Mouse (Mus musculus): Measurements from ENCODE around the gene Otub1. TPM values are rescaled to one million over a fixed set of nuclear protein-coding genes. Genes with fewer than 3 reads are reported as not detected.

The Otub1 gene
- total RNA-seq (2021) = 10 to 100 TPM; 74.7 to 82.3 TPM

DNA sequence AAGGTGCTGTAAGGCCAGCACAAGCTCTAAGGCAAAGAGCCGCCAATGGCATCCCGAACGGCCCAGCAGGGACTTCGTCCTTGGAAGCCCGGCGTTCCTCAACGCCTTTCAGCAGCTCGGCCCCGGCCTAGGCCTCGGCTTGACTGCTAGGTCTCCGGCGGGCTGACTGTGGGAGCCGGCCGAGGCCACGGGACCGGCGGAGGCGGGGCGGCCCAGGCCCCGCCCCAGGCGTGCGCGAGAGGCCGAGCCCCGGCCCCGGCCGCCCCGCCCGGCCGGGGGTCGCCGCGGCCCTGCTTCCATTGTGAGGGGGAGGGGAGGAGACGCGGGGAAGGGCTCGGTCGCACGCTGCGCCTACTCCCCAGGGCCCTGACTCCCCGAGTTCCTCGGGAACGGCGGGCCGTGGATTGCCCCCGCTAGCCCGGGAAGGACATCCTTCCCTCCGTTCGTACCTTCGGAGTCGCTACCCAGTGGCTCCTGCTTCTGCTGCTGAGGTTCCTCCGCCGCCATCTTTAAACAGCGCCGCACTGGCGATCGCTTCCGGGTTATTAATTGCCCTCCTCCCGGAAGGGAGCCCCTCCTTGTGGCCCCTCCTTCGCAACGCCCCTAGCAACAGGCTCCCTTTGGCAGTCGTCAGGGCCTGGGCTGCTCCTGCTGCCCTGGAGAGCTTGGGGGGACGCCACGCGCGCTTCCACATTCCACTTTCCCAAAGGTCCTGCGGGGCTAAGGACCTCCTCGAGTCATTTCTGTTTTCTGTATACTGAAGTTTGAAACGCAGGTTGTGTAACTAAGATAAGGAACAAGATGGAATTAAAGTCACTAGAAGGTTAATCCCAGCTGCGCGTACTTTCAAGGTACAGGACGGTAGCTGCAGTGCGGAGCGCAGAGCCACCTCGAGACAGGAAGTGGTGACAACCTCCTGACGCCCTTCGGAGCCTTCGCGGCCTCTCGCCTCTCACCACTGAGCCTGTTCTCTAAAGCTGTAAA, at the start of gene Otub1:
Gene Otub1, minus strand, starts transcription at position 564 of the 984 bp plus-strand sequence.
- DNase-seq (ENCODE audit: low spot score) = peak; percentile 90
- intact Hi-C loops (cut with DNase I) = no loop called here

- no peak for DNase-seq (ENCODE audit: low spot score)
- intact Hi-C loops (cut with DNase I) = no loop called here
Observed at GRCm38 (mm10) chr19:7246021-7246420, 39.9 kb upstream of the Otub1 start.

DNA sequence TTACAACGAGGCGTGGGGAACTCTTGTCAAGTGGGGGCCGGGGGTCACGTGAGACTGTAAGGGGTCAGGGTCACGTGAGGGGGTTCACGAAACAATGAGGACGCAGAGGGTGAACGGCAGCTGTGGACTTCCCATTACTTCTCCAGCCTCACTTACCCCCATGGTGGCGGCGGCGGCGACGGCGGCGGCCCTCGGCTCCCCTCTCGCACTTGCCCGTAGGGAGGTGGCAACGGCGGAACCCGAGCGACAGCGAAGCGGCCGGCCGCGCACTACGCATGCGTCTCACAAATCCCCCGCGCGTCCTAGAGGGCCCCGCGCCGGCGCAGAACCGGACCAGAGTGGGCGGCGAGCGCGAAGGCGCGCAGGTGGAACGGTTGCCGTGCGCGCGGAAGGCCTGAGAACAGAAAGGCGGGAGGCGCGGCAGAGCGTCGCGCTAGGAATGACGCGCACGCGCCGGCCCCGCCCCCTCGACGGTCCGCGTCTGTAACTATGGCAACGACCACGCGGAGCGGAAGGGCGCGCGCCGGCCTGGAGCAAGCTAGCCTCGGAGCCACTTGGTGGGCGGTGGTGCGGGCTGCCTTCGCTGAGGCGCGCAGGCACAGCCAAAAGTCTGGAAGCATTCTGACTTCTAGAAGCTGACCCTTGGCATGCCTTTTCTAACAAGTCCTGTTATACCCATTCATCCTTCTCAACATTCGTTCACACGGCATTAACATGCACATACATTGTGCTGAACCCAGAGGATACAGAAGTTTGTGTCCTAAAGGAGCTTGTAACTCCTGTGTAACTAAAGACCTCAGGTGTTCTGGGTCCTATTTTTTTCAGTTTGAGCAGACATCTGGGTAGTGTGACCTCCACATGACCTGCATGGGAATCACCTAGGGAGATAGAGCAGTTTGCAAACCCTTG, 34.9 kb upstream of the Otub1 start, which contains the start of gene Naa40:
Gene Naa40, minus strand, starts transcription at position 402 of the 909 bp plus-strand sequence.
- DNase-seq (ENCODE audit: low spot score) = peak; percentile 79
- intact Hi-C loops (cut with DNase I) = no loop called here

- DNase-seq (ENCODE audit: low spot score) = no peak
- intact Hi-C loops (cut with DNase I) = no loop called here
Observed at GRCm38 (mm10) chr19:7240291-7240690, 34.2 kb upstream of the Otub1 start.

DNA sequence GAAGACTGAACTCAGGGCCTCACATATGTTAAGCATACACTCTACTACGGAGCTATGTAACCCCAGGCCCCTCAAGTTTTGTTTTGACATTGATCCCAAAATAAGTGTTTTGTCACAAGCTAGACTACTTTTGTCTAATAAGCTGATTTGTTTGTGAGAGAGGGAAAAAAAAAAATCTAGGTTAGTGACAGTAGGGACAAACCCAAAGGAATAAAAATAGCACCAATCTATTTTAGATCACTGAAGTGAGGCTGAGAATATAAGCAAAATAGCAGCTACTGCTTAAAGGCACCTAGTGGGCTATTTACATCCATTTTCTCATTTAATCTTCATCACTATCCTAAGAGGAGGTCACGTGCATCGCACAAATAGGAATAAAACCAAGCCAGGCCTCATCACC, 33.5 kb upstream of the Otub1 start:
- intact Hi-C loops (cut with DNase I) = loop anchor here (5.0 to 10.0 kb wide), 2 partner anchors 105 to 183 kb away; partner anchors contain the start of gene Mark2
- no peak for DNase-seq (ENCODE audit: low spot score)

GRCm38 (mm10) chr19:7236742-7237141, 30.6 kb upstream of the Otub1 start:
- intact Hi-C loops (cut with DNase I) = loop anchor here (5.0 to 10.0 kb wide), 2 partner anchors 108 to 186 kb away; partner anchors contain the start of gene Mark2
- no peak for DNase-seq (ENCODE audit: low spot score)

DNA sequence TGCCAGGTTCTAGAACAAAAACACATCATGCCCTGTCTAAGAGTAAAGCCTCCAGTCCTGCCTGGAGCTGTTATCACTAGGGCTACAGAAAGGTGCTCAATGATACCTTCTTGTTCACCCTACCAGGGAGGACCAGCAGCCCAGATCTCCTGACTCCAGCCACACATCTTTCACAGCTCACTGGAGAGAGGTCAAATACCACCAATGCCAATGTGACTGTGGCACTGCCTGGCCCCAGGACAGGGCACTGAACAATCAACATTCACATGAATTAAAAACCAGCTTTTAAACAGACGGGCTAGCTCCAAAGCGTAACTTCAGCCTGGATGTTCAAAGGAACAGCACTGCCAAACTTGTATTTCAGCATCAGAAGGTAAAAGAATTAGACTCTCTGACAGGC, 29.9 kb upstream of the Otub1 start:
- intact Hi-C loops (cut with DNase I) = loop anchor here (5.0 to 10.0 kb wide), 2 partner anchors 109 to 186 kb away; partner anchors contain the start of gene Mark2
- no peak for DNase-seq (ENCODE audit: low spot score)

DNA sequence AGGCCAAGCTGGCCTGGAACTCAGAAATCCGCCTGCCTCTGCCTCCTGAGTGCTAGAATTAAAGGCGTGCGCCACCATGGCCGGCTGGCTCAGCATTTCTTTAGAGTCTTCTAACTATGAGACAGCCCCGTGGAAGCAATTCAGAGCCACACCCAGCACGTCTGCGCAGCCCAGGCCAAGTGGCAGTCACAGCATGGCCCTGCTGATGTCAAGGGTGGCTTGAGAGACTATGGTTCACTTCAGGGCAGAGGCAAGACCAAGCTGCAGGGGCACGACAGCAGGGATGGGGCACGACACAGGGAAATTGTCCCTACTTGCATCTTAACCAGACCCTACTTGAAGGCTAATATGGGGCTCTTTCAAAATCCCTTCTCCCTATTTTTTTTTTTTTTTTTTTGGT, 29.3 kb upstream of the Otub1 start:
- no peak for DNase-seq (ENCODE audit: low spot score)
- intact Hi-C loops (cut with DNase I) = loop anchor here (2.0 to 10.0 kb wide), 3 partner anchors 109 to 197 kb away; partner anchors contain the start of gene Mark2

DNA sequence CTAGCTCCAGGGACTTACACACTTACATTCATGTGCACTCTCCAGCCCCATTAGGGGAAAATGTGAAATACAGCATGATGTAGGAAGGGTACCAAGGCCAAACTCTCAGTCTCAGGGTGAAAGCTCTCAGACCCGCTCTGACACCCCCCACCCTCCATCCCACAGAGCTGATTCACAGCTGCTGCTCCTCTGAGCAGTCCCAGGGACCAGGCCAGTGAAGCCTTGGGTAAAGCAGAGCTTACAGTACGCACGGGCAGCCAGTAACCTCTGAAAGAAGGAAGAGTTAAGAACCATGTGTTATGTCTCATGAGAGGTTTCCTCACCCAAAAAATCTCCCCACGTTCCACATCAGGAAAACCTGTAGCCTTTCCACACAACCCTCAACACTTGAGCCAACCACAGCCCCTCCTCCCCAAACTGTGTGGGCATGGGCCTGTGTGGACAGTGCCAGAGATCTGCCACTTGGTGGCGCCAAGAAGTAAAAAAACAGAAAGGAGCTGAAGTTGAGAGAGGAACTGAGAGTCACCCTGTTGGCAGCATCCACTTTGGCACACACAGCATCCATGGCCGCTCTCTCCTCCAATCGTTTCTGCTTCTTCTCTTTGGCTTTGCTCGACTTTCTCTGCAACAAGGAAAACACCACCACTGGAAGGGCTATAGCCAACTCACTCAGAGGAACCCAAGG, 28.6 kb upstream of the Otub1 start:
- intact Hi-C loops (cut with DNase I) = loop anchor here (2.0 to 10.0 kb wide), 3 partner anchors 110 to 198 kb away; partner anchors contain the start of gene Mark2
- DNase-seq (ENCODE audit: low spot score) = peak; percentile 71

GRCm38 (mm10) chr19:7226511-7226914, 20.4 kb upstream of the Otub1 start:
- intact Hi-C loops (cut with DNase I) = no loop called here
- no peak for DNase-seq (ENCODE audit: low spot score)

GRCm38 (mm10) chr19:7225096-7225690, 19.1 kb upstream of the Otub1 start:
- intact Hi-C loops (cut with DNase I) = no loop called here
- no peak for DNase-seq (ENCODE audit: low spot score)

DNA sequence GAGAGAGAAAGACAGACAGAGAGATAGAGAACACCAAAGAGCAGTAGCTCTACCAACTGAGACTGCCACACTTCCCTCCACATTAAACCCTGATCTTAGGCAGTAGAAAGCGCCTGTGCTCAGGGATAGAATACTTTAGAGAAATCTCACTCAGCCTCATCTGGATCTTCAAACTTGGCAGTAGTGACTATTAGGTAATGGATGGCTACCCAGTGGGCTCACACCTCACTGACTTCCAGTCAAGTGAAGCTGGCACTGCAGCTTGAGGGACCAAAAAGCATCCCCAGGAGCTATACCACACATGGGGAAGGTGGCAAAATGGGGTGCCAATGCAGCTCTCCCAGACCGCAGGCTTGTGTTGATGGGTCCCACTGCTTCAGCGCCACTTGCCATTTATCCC, 18.1 kb upstream of the Otub1 start:
- DNase-seq (ENCODE audit: low spot score) = no peak
- intact Hi-C loops (cut with DNase I) = no loop called here

GRCm38 (mm10) chr19:7223488-7223887, 17.4 kb upstream of the Otub1 start:
- intact Hi-C loops (cut with DNase I) = no loop called here
- DNase-seq (ENCODE audit: low spot score) = no peak

DNA sequence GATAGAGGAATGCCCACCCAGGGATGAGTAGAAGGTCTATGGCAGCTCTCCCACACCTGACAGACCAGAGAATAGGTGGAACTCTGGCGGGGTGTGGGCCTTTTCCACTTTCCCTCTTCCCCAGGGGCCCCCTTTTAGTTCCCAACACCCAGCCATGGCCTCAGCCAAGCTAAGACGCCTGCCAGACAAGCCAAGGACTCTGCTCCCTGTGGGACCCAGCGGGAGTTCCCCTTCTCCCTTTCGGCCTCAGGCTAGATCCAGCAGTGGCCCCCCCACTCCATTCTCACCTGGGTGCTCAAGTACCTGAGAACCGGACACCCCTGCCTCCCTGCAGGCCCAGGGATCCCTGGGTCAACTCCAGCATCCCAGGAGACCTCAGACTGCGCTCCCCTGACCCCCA, 16.1 kb upstream of the Otub1 start:
- intact Hi-C loops (cut with DNase I) = no loop called here
- DNase-seq (ENCODE audit: low spot score) = no peak

GRCm38 (mm10) chr19:7218753-7219152, 12.6 kb upstream of the Otub1 start:
- intact Hi-C loops (cut with DNase I) = no loop called here
- DNase-seq (ENCODE audit: low spot score) = no peak

DNA sequence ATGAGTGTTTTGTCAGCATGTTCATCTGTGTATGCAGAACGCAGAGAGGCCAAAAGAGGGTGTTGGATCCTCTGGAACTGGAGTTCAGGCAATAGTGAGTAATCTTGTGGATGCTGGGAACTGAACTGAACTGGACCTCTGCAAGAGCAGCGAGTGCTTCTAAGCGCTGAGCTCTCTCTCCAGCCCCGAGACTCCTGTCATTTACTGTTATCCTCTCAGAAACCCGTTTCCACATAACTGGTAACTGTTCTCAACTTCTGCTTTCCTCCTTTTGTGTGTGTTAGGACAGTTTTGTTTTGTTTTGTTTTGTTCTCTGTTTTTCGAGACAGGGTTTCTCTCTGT, 11.8 kb upstream of the Otub1 start:
- intact Hi-C loops (cut with DNase I) = no loop called here
- DNase-seq (ENCODE audit: low spot score) = no peak

DNA sequence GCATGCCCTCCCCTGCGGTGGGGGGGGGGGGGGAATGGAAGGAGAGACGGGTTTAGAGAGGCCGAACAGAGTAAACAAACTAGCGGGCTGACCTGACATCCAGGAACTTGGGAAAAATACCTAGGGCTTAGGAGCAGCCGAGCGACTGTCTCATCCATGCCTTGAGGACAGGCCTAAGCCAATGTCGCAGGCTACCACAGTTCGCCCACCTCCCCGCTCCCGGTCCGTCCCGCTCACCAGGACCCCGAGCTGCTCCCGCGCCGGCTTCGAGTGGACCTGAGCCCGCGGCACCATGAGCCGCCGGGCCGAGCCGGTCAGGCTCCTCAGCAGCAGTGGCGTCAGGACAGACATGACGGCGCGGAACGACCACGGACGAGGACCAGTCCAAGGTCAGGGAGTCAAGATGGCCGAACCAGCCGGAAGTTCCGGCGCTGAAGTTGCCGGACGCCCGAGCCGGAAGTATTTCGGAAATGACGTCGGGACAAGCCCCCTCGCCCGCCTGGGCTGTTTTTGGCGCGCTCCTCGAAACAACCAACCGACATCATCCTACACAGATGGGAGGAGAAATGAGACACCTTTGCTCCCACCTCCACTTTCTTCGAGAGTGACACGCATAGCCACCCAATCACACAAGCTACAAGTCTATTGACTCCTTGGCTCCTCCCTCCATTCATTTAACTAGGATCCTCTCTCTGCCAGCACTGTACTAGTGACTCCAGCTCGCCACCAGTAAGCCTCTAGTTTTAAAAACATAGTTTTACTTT, 11.2 kb upstream of the Otub1 start, which contains the start of gene Cox8a:
Gene Cox8a, minus strand, starts transcription at position 455 of the 764 bp plus-strand sequence.
- DNase-seq (ENCODE audit: low spot score) = peak; percentile 95
- intact Hi-C loops (cut with DNase I) = no loop called here

GRCm38 (mm10) chr19:7214484-7214883, 8.4 kb upstream of the Otub1 start:
- DNase-seq (ENCODE audit: low spot score) = no peak
- intact Hi-C loops (cut with DNase I) = no loop called here
